Mouse (Mus musculus): Measurements from ENCODE around the gene 1600012H06Rik. TPM values are rescaled to one million over a fixed set of nuclear protein-coding genes. Genes with fewer than 3 reads are reported as not detected.
"Not testable (repeated sequence)": the region's sequence is repeated elsewhere in the genome, so short reads cannot be mapped to it uniquely, and the experiment has no call there.

1600012H06Rik gene
- total RNA-seq, 2 experiments from 2014 or later = 15.6 to 15.7 TPM

DNA sequence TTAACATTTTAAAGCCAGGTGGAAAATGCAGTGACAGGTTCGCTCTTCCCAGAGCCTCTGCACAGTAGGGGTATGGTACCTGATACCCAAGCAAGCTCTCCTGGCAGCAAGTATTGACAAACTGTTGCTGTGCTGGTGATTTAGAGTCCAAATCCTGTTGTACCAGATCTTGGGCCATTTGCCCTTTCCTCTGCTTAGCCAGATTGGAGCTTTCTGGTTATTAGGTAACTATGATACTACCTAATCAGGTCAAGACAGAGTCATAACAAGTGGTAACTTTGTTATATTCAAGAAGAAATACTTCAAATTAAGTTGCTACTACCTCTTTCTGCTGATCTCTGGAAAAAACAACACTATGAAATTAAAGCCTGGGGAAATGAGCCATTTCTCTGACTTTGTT, 1.6 kb downstream of the 1600012H06Rik start:
- DNase-seq = no peak

DNA sequence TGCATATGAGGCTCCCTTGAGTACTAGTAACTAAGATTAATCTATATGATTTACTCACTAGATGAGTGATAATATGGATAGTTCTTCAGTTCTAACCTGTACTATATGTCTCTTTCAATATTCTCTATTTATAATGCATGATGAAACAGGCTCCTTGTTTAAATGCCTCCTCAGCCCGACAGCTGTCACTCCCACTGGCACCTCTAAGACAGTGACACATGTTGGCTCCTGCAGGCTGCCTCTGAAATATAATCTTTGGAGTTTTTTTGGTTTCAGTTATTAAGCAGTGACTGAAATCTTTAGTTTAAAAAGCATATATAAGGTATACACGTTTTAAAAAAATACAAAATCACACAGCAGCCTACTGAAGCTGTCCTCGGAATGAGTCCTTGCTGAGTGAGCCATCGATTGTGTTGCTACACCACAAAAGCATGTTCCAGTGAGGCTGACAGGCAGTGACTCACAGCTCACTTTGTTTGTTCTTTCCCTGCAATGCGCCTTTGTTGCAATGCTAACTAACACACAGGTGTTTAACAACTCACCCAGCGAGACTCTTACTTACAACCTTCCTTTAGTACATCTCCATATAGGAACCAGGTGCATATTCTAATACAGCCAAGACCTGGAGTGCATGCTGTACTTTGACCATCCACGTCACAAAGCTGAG, 6.3 kb downstream of the 1600012H06Rik start:
- DNase-seq = no peak

DNA sequence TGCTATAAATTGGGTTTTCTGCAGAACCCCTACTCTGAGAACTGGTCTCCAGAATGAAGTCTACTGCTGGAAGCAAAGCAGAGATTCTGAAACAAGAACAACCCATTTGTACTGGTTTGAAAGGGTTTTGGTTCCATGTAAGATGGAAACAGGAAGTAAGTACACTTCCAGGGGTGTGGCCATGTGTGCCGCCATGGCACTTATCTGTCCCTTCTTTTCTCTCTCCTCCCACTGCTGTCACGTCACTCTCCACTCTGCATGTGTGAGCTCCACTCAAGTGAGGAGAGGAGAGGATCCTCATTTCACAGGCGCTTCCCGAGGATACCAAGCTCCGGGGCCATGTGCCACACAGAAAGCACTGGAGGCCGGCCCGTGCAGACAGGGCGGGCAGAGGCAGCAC, 10.5 kb downstream of the 1600012H06Rik start:
- DNase-seq = no peak

DNA sequence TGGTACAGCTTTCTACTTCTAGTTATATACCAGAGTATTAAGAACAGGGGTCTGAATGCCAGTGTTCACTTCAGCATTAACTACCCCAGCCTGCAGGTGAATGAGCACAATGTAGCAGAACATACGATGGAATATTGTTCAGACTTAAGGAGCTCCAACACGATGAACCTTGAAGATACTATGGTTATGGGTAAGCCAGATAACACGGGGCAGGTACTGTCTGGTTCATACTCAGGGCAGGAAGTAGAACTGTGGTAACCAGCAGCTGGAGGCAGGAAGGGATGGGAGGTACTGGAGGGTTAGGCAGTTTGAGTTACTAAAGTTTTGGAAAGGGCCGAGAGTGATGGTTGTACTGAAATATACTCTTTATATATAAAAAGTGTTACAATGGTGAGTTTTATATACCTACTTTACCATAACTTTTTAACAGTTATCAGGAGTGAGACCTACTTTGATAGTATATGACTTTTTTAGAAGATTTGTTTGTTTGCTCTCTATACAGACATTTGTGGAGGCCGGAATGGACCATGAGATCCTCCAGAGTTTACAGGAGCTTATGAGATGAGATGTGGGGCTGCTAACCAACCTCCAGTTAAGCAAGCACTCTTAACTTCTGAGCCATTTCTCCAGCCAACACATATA, 15.8 kb downstream of the 1600012H06Rik start:
- no peak for DNase-seq

DNA sequence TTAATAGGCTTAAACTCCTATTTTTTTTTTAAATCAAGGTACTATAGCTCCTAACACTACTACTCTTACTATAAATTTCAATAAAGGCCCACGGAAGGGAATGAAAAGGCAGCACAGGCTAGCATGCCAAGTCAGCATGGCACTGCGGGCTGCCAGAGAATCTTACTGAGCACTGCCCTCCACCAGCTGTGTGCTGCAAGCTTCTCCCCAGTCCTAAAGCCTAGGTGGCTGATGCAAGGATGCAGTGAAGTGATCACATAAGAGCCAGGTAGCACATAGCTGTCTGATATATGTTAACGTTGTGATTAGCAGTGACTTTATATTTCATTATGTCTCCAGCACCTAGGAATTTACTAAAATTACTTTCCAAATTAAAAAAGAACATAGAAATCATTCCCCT, 17.0 kb downstream of the 1600012H06Rik start:
- DNase-seq = no peak

DNA sequence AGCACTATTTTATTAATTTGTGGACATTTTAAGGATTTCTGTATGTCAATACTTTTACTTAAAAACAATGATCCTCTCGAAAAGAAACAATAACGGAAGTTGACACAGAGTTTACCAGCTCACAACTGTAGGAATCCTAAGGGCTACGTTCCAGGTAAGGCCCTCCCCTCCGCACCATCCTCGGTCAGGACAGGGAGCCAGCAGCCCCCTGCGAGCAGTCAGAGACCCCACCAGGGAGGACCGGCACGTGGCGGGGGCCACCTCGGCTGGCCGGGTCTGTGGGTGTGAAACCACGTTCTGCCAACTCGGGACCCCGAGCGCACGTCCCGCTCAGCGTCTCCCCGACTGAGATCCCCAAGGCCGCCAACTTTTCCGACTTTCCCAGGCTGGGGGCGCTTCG, 17.5 kb downstream of the 1600012H06Rik start:
- peak in 1 of 2 experiments; percentile 20 for DNase-seq

DNA sequence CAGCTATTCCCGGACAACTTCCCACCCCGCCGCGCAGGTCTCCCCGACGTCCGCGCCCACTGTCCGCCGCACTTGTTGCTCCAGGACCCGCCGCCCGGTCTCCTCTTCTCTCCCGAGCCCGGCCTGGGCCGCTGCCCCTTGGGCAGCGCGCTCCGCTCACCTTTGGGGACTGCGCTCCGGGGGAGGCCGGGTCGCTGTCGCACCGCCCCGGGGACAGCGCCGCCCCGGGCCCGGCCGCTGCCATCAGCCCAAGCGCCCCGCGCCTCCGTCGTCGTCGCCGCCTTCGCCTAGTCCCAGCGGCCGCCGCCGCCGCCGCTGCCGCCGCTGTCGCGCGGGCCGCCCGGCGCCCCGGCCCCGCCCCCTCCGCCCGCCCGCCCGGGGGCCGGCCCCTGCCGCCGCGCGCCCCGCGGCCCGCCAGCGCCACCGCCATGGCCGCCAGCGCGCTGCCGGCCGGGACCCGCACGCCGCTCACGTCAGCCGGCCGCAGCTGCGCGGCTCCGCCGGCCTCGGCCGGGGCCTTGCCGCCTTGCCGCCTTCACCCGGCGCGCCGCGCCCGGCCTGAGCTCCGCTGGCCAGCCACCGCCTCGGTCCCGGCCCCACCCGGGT, 18.1 kb downstream of the 1600012H06Rik start, which contains the start of gene Phf10:
Gene Phf10, minus strand, starts transcription at position 323 of the 606 bp plus-strand sequence.
- peak in 1 of 2 experiments; percentile 21 for DNase-seq

DNA sequence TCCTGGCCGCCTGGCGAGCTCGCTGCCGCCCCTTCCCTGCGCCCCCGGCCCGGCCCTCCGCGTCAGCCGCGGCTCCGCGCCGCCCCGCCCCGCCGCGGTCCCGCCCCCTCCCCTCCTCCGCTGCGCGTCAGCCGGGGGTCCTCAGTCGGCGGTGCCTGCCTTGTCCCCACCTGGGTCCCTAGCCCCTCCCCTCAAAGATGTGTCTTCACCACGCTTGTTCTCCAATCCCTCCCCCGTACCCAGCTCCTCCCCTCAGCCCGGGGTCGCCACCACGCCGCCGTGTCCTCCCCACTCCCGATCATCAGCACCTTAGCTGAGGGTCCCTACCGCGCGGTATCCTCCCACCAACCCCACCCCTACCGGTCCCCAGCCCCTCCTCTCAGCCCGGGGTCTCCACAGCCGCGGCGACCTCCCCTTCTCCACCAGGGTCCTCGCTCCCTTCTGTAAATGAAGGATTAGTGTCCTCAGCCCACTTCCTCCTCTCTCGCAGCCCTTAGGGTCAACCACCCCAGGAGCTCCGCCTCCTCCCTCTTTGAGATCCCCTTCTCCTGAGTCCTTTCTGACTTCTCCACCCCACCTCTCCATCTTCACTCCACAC, 18.7 kb downstream of the 1600012H06Rik start:
- not testable (repeated sequence) for DNase-seq

DNA sequence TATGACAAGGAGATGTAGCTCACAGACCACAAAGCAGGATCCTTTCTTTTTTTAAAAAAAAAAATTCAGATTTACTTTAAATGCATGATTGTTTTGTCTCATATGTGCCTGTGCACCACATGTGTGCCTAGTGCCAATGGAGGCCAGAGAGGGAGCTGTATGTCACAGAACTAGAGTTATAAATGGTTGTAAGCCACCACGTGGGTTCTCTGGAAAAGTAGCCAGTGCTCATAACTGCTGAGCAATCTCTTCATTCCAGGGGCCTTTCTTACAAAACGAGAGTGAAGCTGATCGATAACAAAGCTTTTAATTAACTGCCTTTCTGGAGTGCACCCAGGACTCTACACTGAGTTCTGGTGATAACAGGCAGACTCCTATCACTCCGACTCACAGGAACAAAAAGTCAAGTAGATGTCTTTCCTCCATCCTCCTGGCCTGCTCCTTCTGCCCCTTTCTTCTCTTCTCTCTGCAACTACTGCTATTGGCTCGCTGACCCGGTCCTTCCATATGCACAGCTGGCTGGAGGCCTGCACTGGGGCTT, 25.5 kb downstream of the 1600012H06Rik start:
- DNase-seq = not testable (repeated sequence)

DNA sequence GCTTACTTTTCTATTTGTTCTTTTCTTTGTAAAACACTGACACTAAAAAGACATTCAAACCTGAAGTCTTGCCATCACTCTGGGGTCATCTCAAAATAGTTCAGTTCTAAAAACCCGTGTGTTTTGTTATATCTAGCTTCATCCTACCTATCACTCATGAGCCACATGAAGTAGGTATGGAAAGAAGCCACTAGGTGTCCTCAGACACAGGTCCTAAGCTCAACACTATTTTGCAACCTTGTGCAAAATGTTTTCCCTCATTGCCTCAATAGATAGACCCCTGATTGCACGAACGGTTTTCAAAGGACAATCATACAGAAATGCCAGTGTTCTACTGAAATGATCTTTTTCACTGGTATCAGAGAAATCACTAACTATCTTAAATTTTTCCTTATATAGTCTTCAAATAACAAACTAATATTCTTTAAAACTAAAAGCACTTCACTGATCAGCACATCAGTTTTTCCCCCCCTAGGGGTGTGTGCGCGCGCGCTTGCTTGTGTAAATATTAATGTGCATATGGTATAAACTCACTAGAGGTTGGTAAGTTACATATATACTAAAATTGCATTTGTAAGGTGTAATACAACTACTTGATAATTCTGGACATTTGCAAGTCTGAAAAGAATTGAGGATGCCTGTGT, 34.9 kb downstream of the 1600012H06Rik start:
- DNase-seq = not testable (repeated sequence)

DNA sequence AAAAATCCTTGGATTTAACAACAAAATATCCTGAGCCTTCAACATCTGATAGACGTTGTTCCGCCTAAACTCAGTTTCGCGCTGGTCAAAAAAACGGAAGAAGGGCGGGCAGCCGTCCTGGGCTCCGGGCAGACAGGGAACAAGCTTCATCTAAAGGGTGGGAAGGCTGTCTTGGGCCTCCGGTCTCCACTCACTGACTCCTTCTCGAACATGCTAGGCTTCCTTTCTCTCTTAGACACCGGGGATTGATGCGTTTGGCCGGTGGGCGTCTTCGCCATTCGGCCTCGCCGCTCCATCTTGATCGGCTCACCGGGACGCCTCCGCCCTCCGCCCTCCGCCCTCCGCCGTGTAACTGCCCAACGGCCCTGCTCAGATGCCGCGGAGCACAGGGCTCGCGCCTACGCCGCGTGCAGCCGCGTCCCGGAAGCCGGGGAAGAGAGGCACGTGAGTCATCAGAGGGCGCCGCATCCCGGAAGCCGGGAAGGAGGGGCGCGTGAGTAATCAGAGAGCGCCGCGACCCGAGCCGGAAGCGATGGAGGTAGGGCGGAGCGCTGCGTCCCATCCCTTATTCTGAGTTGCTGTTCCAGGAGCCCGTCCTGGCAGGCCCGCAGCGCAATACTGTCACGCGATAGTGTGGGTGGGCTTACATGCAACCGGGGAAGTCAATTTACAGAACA, 35.5 kb downstream of the 1600012H06Rik start, which contains the start of the genes 9030025P20Rik and Gm3417:
Gene 9030025P20Rik, plus strand, starts transcription at position 107 of the 677 bp plus-strand sequence.
Gene Gm3417, minus strand, starts transcription at position 429 of the 677 bp plus-strand sequence.
- not testable (repeated sequence) for DNase-seq

DNA sequence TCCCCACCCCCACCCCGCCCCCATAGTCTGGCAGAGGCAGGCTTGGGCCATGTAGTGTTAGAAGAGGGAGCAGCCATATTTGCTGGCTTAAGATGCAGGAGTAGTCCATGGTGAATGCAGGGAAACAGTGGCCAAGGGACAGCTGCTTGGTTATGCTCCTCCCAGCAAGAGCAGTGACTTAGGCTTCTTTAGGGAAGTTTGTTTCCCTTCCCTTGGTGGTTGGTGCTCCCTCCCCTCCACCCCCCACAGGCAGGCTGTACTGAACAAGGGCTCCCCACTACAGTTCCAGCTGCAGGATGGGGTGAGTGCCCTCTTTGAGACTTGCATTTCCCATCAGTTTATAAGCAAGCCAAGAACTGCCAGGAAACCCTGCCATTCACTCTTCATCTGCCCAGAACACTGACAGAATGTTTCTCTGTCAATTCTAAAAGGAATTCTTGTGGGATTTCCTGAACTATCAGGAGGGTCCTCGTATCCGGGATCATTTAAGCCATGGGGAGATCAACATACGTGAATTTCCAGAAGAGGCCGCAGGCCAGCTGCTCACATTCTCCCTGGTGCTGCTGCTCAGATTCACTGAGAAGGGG, 47.2 kb downstream of the 1600012H06Rik start:
- DNase-seq = peak; percentile 2 to 7

DNA sequence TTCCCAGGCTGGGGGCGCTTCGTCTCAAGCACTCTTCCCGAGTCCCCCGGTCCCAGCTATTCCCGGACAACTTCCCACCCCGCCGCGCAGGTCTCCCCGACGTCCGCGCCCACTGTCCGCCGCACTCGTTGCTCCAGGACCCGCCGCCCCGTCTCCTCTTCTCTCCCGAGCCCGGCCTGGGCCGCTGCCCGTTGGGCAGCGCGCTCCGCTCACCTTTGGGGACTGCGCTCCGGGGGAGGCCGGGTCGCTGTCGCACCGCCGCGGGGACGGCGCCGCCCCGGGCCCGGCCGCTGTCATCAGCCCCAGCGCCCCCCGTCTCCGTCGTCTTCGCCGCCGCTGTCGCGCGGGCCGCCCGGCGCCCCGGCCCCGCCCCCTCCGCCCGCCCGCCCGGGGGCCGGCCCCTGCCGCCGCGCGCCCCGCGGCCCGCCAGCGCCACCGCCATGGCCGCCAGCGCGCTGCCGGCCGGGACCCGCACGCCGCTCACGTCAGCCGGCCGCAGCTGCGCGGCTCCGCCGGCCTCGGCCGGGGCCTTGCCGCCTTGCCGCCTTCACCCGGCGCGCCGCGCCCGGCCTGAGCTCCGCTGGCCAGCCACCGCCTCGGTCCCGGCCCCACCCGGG, 49.6 kb downstream of the 1600012H06Rik start:
- not testable (repeated sequence) for DNase-seq

DNA sequence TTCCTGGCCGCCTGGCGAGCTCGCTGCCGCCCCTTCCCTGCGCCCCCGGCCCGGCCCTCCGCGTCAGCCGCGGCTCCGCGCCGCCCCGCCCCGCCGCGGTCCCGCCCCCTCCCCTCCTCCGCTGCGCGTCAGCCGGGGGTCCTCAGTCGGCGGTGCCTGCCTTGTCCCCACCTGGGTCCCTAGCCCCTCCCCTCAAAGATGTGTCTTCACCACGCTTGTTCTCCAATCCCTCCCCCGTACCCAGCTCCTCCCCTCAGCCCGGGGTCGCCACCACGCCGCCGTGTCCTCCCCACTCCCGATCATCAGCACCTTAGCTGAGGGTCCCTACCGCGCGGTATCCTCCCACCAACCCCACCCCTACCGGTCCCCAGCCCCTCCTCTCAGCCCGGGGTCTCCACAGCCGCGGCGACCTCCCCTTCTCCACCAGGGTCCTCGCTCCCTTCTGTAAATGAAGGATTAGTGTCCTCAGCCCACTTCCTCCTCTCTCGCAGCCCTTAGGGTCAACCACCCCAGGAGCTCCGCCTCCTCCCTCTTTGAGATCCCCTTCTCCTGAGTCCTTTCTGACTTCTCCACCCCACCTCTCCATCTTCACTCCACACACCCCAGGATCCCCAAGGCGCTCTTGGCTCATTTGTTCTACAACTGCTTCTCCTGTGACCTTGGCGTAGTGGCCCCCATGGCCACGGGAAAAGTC, 50.3 kb downstream of the 1600012H06Rik start:
- DNase-seq = not testable (repeated sequence)

DNA sequence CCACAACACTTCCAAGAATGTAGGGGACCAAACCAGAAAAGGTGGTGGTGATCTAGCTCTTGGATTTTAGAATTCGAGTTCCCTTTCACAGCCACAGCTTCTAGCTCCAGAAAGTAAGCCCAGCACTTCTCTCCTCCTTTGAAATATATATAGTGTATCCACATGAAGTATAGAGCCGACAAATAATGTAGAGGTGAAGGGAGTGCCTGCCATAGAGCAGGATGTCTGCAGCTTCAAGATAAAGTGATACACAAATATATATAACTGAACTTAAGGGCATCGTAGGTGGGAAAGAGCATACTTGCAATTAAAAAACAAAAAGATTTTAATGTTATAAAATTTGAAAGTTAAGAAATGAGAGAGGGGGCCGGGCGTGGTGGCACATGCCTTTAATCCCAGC, 51.2 kb downstream of the 1600012H06Rik start:
- not testable (repeated sequence) for DNase-seq

DNA sequence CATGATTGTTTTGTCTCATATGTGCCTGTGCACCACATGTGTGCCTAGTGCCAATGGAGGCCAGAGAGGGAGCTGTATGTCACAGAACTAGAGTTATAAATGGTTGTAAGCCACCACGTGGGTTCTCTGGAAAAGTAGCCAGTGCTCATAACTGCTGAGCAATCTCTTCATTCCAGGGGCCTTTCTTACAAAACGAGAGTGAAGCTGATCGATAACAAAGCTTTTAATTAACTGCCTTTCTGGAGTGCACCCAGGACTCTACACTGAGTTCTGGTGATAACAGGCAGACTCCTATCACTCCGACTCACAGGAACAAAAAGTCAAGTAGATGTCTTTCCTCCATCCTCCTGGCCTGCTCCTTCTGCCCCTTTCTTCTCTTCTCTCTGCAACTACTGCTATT, 57.1 kb downstream of the 1600012H06Rik start:
- not testable (repeated sequence) for DNase-seq

DNA sequence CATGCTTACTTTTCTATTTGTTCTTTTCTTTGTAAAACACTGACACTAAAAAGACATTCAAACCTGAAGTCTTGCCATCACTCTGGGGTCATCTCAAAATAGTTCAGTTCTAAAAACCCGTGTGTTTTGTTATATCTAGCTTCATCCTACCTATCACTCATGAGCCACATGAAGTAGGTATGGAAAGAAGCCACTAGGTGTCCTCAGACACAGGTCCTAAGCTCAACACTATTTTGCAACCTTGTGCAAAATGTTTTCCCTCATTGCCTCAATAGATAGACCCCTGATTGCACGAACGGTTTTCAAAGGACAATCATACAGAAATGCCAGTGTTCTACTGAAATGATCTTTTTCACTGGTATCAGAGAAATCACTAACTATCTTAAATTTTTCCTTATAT, 66.1 kb downstream of the 1600012H06Rik start:
- DNase-seq = not testable (repeated sequence)
